Mouse (Mus musculus): ENCODE data around the gene Trarg1.

DNA sequence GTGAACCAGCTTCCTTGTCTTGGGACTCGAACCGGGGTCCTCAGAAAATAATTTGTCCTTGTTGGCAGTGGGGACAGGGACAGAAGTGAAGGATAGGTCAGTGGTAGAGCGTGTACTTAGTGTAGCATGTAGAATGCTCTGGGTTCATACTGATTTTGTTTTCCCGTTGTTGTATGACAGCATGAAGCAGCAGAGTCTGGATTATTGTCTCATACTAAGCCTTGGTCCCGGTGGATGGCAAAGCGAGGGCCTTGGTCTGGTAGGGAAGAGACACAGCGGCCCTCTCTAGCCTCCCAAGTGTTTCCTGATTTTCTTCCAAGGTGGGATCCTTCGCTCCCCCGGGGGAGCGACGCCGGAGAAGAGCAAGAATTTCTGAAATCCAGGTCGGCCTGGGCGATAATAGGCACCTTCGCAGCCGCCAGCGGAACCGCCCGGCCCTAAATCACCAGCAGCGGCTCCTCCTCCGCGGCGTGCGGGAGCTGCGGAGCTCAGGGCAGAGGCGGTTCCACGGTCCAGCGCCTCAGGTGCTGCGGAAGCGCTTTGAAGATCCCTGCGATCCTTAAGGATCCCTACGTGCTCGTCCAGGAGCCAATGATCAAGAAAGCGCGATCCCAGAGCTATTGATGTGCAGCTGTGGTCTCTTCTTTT lies 13.5 kb upstream of the Trarg1 start:
- TF ChIP-seq CTCF (IDR thresholded peaks at IDR 0.05; ENCODE audit: extremely low read depth, insufficient read depth, insufficient read length, insufficient replicate concordance), result no peak
- no peak for TF ChIP-seq POLR2A (IDR thresholded peaks at IDR 0.05; ENCODE audit: low read depth, low read length)

Measured in spleen, adult 2 months (tissue).